23 mouse cellular contexts compared by ENCODE assay signal in genomic region chr9:111228446-111228845, GRCm38 (mm10). TPM values are rescaled to one million over a fixed set of nuclear protein-coding genes. Genes with fewer than 3 reads are reported as not detected.
DNase-seq lines count a peak whose midpoint lies in the region; ATAC-seq and TF ChIP-seq lines count a peak whose summit lies in the region.
"Had no signal": no experiment of that assay in that cellular context is flagged by ENCODE, and none has a peak within 500 bp of the region (broad histone marks: within the 10 kb centered on the region; RNA-seq: fewer than 3 reads in every experiment).

No protein-coding gene starts in this region.

- no peak overlapping the region for H3K9ac ChIP-seq in heart, adult 2 months (ENCODE audit: low read depth, low read length)
- no peak overlapping the region for H3K9ac ChIP-seq in heart, embryonic 15.5 days
- H3K9ac ChIP-seq: liver, embryonic 13.5 days; neural tube, embryonic 12.5 days had no signal

- intact Hi-C loops in heart, adult 2 months (cut with DNase I), result no loop called here

- no peak overlapping the region for H3K27ac ChIP-seq in heart, adult 2 months
- H3K27ac ChIP-seq in heart, embryonic 15.5 days, result peak overlapping the region; percentile 82
- H3K27ac ChIP-seq: embryonic facial prominence, embryonic 10.5 days; hindbrain, embryonic 10.5 days; hindbrain, postnatal 0 days; left cerebral cortex, adult 2 months; liver, embryonic 13.5 days; neural tube, embryonic 12.5 days had no signal

- H3K9me3 ChIP-seq in heart, embryonic 15.5 days (replicated peaks), result no peaks in the 10 kb centered on the region
- H3K9me3 ChIP-seq: embryonic facial prominence, embryonic 10.5 days; hindbrain, embryonic 10.5 days; liver, embryonic 13.5 days; megakaryocyte, embryonic 14.5 days; neural tube, embryonic 12.5 days had no signal

- TF ChIP-seq POLR2A in heart, adult 2 months (IDR thresholded peaks at IDR 0.05; ENCODE audit: insufficient read depth, low read depth, low read length), result no peak

- H3K4me1 ChIP-seq in heart, adult 2 months (ENCODE audit: control insufficient read depth, insufficient read depth, low read length), result no peaks in the 10 kb centered on the region; the same call in 1 of the 2 replicates
- H3K4me1 ChIP-seq in heart, embryonic 15.5 days (replicated peaks), result peaks cover 35% of the 10 kb centered on the region
- H3K4me1 ChIP-seq: hindbrain, embryonic 10.5 days; liver, embryonic 13.5 days; neural tube, embryonic 12.5 days had no signal

- peak; percentile 91 for DNase-seq in heart, adult 11 months
- DNase-seq in heart, adult 8-10 months (ENCODE audit: low spot score), result no peak
- peak; percentile 34 to 43 for DNase-seq in heart, adult 2 months
- DNase-seq in telencephalon, adult 2 months (ENCODE audit: low read depth, low spot score), result peak; percentile 15
- DNase-seq in layer of hippocampus, adult 9-11 months, result no peak
- DNase-seq in testis, postnatal 10 days (ENCODE audit: low spot score), result no peak
- DNase-seq: adrenal gland, postnatal 25 days; cerebellum, adult 11-12 months; cerebellum, postnatal 10 days; kidney, adult 11 months; liver, embryonic 13.5 days; lung, adult 2 months; lung, postnatal 14 days; midbrain, embryonic 14.5 days; thymus, postnatal 36 days had no signal

- TF ChIP-seq CTCF in heart, adult 2 months (IDR thresholded peaks at IDR 0.05), result no peak

- TF ChIP-seq EP300 in heart, adult 2 months (IDR thresholded peaks at IDR 0.05; ENCODE audit: insufficient read depth, low read depth, low read length), result no peak

- ATAC-seq in heart, embryonic 15.5 days (replicated peaks; ENCODE audit: insufficient number of reproducible peaks, insufficient read depth, low FRiP score, low read depth), result peak; percentile 88
- ATAC-seq: forebrain, embryonic 16.5 days; hindbrain, postnatal 0 days had no signal

- no peaks in the 10 kb centered on the region for H3K27me3 ChIP-seq in heart, adult 2 months (ENCODE audit: control insufficient read depth, insufficient read depth, low read length)
- no peaks in the 10 kb centered on the region for H3K27me3 ChIP-seq in heart, embryonic 15.5 days
- H3K27me3 ChIP-seq: liver, embryonic 13.5 days; megakaryocyte, embryonic 14.5 days; neural tube, embryonic 12.5 days had no signal

- no peak overlapping the region for H3K4me2 ChIP-seq in heart, embryonic 15.5 days
- H3K4me2 ChIP-seq: liver, embryonic 13.5 days; neural tube, embryonic 12.5 days had no signal

- WGBS in heart, adult 2 months, result 41% methylated on average over 5 of the region's 5 CpGs
- WGBS in heart, embryonic 15.5 days, result 34% methylated on average over 5 of the region's 5 CpGs

- peaks cover 20% of the 10 kb centered on the region for H3K36me3 ChIP-seq in heart, adult 2 months (ENCODE audit: control insufficient read depth, insufficient read depth, low read length)
- H3K36me3 ChIP-seq in heart, embryonic 15.5 days, result peaks cover 60% of the 10 kb centered on the region

- no peak overlapping the region for H3K4me3 ChIP-seq in heart, adult 2 months
- no peak overlapping the region for H3K4me3 ChIP-seq in heart, embryonic 15.5 days
- H3K4me3 ChIP-seq: embryonic facial prominence, embryonic 10.5 days; hindbrain, embryonic 10.5 days; left cerebral cortex, adult 2 months; liver, embryonic 13.5 days; megakaryocyte, embryonic 14.5 days; neural tube, embryonic 12.5 days had no signal

- H3K79me2 ChIP-seq in heart, adult 2 months (replicated peaks; ENCODE audit: control insufficient read depth, insufficient read depth, low read length), result no peaks in the 10 kb centered on the region

RNA-seq across cellular contexts. Expression of gene Mlh1, which starts 43.1 kb away (rescaled TPM):
- total RNA-seq in heart, adult 8-10 months (2022), result 1 to 10 TPM; 5.1 to 9.6 (median 7.6) TPM
- total RNA-seq in heart, adult 2 months (2021), result 1 to 10 TPM; 6.1 to 7.1 TPM
- 12.6 and 12.9 TPM in 2 replicates for polyA plus RNA-seq in heart, adult 2 months (2012; rRNA removed)
- polyA plus RNA-seq in heart, embryonic 15.5 days (2015; fragmentation: Nextera tagmentation; extraction: Ambion mirVana), result 31.4 and 34.1 TPM in 2 replicates

RNA-seq across cellular contexts. Expression of gene Epm2aip1, which starts 43.3 kb away (rescaled TPM):
- total RNA-seq in heart, adult 8-10 months (2022), result 10 to 100 TPM; 24.1 to 25.4 (median 24.9) TPM
- total RNA-seq in heart, adult 2 months (2021), result 10 to 100 TPM; 20.3 to 23.8 TPM
- 8.9 and 19.2 TPM in 2 replicates for polyA plus RNA-seq in heart, adult 2 months (2012; rRNA removed)
- 18.4 and 20.9 TPM in 2 replicates for polyA plus RNA-seq in heart, embryonic 15.5 days (2015; fragmentation: Nextera tagmentation; extraction: Ambion mirVana)

Comparison
In these comparisons a context has a peak if more than half of its experiments do, and no peak if none do; other contexts are left out.
1. DNase-seq: peak in heart, adult 11 months (single experiment), heart, adult 2 months (2 of 2) and telencephalon, adult 2 months (single experiment); none in heart, adult 8-10 months (single experiment), layer of hippocampus, adult 9-11 months (single experiment) and testis, postnatal 10 days (single experiment).